Mouse (Mus musculus): Measurements from ENCODE around the gene Fbxw11. TPM values are rescaled to one million over a fixed set of nuclear protein-coding genes. Genes with fewer than 3 reads are reported as not detected.

Fbxw11 gene
- total RNA-seq, 2 experiments from 2014 or later, result 28.8 to 40.5 TPM

DNA sequence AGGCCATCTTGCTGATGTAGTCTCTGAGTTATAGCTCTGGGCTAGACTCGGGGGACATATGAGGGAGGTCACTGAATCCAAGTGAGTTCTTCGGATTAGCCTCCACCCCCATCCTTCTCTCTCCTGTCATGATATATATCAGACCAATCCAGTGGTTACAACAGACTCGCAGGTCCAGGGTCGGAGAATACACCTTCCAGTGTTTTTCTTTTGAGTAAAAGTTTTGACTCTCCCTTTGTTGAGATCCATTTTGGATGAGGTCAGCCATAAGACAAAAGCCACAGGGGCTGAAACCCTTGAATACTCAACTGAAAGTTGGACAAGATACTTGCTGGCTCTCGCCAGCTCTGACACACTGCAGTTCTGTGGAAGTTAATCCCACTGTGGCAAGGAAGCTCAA lies 143.7 kb downstream of the Fbxw11 start:
- ATAC-seq (replicated peaks; ENCODE audit: low FRiP score, low TSS enrichment, poor library complexity, severe bottlenecking), result no peak

DNA sequence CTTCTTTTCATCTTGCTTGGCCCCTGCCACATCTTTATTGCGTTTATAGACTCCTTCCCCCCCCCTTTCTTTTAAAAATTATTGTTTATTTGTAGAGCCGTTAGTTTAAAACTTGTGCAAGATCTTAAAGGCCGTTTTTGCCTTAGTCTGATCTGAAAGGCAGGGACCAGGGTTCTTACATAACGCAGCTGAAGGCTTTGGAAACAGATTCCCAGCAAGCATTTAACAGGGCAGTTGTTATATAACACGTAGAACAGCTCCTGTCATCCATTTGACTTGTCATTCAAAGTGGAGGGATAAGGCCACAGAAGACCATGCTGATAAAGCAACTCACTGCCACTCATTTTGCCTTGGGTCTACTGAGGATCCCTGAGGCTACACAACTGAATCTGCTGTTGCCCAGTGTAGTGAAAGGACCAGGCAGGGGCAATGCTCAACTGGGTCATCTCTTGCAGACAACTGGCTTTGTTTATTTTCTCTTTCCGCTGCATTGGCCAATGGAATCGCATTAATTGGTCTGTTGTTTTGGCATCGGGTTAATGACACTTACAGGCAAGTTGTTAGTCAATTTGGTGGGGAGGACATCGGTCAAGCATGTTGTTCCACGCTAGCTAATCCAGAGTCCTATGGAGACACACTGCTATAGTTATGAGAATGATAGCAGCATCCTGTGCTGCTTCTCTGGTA lies 152.4 kb downstream of the Fbxw11 start:
- ATAC-seq (replicated peaks; ENCODE audit: low FRiP score, low TSS enrichment, poor library complexity, severe bottlenecking), result no peak

Other genes starting within 250 kb of the Fbxw11 start
- 8.2 and 8.8 TPM in 2 replicates for gene Ubtd2, start 187.4 kb upstream of the Fbxw11 start, total RNA-seq (2014; fragmentation: Nextera tagmentation)
- 6.4 TPM in 1 of 2 replicates, not detected in the other for gene Ubtd2, start 187.4 kb upstream of the Fbxw11 start, total RNA-seq (2017)
- gene Efcab9, start 110.6 kb upstream of the Fbxw11 start, total RNA-seq (2014; fragmentation: Nextera tagmentation), result not detected in 2 replicates
- not detected in 2 replicates for gene Efcab9, start 110.6 kb upstream of the Fbxw11 start, total RNA-seq (2017)
- gene Stk10, start 109.4 kb upstream of the Fbxw11 start, total RNA-seq (2014; fragmentation: Nextera tagmentation), result 11.3 and 16.1 TPM in 2 replicates
- 8.7 and 11.2 TPM in 2 replicates for gene Stk10, start 109.4 kb upstream of the Fbxw11 start, total RNA-seq (2017)
- gene Smim23, start 181.9 kb downstream of the Fbxw11 start, total RNA-seq (2014; fragmentation: Nextera tagmentation), result not detected in 2 replicates
- not detected in 2 replicates for gene Smim23, start 181.9 kb downstream of the Fbxw11 start, total RNA-seq (2017)

Data from megakaryocyte-erythroid progenitor cell, adult 5-6 weeks (primary cell).